ENCODE assay signal across 29 mouse cellular contexts in the genomic region with DNA sequence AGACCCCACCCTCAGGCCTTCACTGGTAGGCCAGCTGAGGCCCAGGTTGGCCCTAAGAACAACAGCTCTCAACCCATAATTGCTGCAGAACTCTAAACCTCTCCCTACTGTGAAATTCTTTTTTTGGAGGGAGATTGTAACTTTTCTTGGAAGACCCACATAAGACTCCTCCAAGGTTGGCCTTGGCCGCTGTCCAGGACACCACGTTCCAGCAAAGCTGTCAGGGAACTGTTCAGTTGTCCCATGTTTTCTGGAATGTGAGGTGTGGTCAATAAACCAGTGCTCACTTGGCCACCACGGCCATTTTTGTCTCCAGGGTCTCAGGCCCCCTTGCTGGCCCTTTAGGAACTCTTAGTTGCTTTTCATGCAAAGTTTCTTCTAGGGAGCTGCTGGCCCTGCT. TPM values are rescaled to one million over a fixed set of nuclear protein-coding genes. Genes with fewer than 3 reads are reported as not detected.
DNase-seq lines count a peak whose midpoint lies in the region; TF ChIP-seq lines count a peak whose summit lies in the region.
"Had no signal": no experiment of that assay in that cellular context is flagged by ENCODE, and none has a peak within 500 bp of the region (broad histone marks: within the 10 kb centered on the region; RNA-seq: fewer than 3 reads in every experiment).

No protein-coding gene starts in this region.

- DNase-seq in gastrocnemius, postnatal 25 days: peak; percentile 18
- no peak for DNase-seq in gastrocnemius, postnatal 4 days (ENCODE audit: low spot score in 2 of 2)
- no peak for DNase-seq in left cerebral cortex, adult 2 months (ENCODE audit: extremely low spot score in 1 of 2, low spot score in 2 of 2)
- DNase-seq in left cerebral cortex, adult 18-20 months (ENCODE audit: low spot score in 2 of 2): no peak
- peak; percentile 22 for DNase-seq in NIH3T3 (ENCODE audit: low read depth)
- peak; percentile 47 for DNase-seq in skeletal muscle tissue, adult 2 months (ENCODE audit: low read depth, low spot score)
- no peak for DNase-seq in right cerebral cortex, postnatal 10 days (ENCODE audit: low spot score in 2 of 2)
- DNase-seq: adrenal gland, postnatal 14 days; cerebellum, adult 11 months; cerebellum, adult 9-10 months; cerebellum, postnatal 36 days; heart, postnatal 4 days; layer of hippocampus, adult 9-11 months; liver, embryonic 13.5 days; right cerebral cortex, postnatal 25 days; spleen, adult 18-20 months; thymus, adult 2 months; thymus, postnatal 4 days had no signal

- H3K27ac ChIP-seq in left cerebral cortex, adult 2 months: peak overlapping the region; percentile 53
- H3K27ac ChIP-seq: embryonic facial prominence, embryonic 12.5 days; forebrain, embryonic 10.5 days; intestine, embryonic 15.5 days; liver, embryonic 13.5 days; midbrain, embryonic 15.5 days; neural tube, embryonic 12.5 days had no signal

- TF ChIP-seq CTCF in left cerebral cortex, adult 2 months (IDR thresholded peaks at IDR 0.05): no peak

- intact Hi-C loops in left cerebral cortex, adult 2 months (cut with DNase I): no loop called here

- no peak overlapping the region for H3K4me3 ChIP-seq in left cerebral cortex, adult 2 months
- H3K4me3 ChIP-seq: embryonic facial prominence, embryonic 12.5 days; forebrain, embryonic 10.5 days; forebrain, embryonic 15.5 days; heart, embryonic 12.5 days; hindbrain, embryonic 15.5 days; intestine, embryonic 15.5 days; liver, embryonic 13.5 days; midbrain, embryonic 15.5 days; neural tube, embryonic 12.5 days had no signal

RNA-seq across cellular contexts. Expression of a gene that starts 9.9 kb away (rescaled TPM):
- total RNA-seq in gastrocnemius, postnatal 25 days (2021): 100 to 1,000 TPM in 1 of 2 experiments, 10 to 100 TPM in 1; 97.5 to 106 TPM
- 100 to 1,000 TPM in 1 of 2 experiments, 10 to 100 TPM in 1; 96.8 to 114 TPM for total RNA-seq in gastrocnemius, postnatal 4 days (2021)
- 100 to 1,000 TPM; 115 to 118 TPM for total RNA-seq in left cerebral cortex, adult 2 months (2021)
- 100 to 1,000 TPM; 106 to 118 TPM for total RNA-seq in left cerebral cortex, adult 18-20 months (2021)

RNA-seq across cellular contexts. Expression of a gene that starts 9.9 kb away (rescaled TPM):
- total RNA-seq in gastrocnemius, postnatal 25 days (2021): 10 to 100 TPM; 12.3 to 13.6 TPM
- total RNA-seq in gastrocnemius, postnatal 4 days (2021): 10 to 100 TPM; 12.6 to 14.7 TPM
- total RNA-seq in left cerebral cortex, adult 2 months (2021): 10 to 100 TPM; 40.6 to 44.3 TPM
- 10 to 100 TPM; 44.2 to 45.6 TPM for total RNA-seq in left cerebral cortex, adult 18-20 months (2021)

RNA-seq across cellular contexts. Expression of a gene that starts 14.3 kb away (rescaled TPM):
- total RNA-seq in gastrocnemius, postnatal 25 days (2021): 10 to 100 TPM; 35.9 to 38.0 TPM
- 10 to 100 TPM; 51.7 to 52.8 TPM for total RNA-seq in gastrocnemius, postnatal 4 days (2021)
- total RNA-seq in left cerebral cortex, adult 2 months (2021): 10 to 100 TPM; 36.8 to 37.6 TPM
- 10 to 100 TPM; 35.3 to 36.7 TPM for total RNA-seq in left cerebral cortex, adult 18-20 months (2021)

RNA-seq across cellular contexts. Expression of a gene that starts 14.3 kb away (rescaled TPM):
- 10 to 100 TPM; 21.4 to 21.7 TPM for total RNA-seq in gastrocnemius, postnatal 25 days (2021)
- total RNA-seq in gastrocnemius, postnatal 4 days (2021): 10 to 100 TPM; 47.1 to 50.2 TPM
- 10 to 100 TPM; 78.1 to 87.4 TPM for total RNA-seq in left cerebral cortex, adult 2 months (2021)
- 10 to 100 TPM; 81.6 to 85.9 TPM for total RNA-seq in left cerebral cortex, adult 18-20 months (2021)

RNA-seq across cellular contexts. Expression of a gene that starts 18.6 kb away (rescaled TPM):
- total RNA-seq in gastrocnemius, postnatal 25 days (2021): not detected
- total RNA-seq in gastrocnemius, postnatal 4 days (2021): not detected
- 1 to 10 TPM in 1 of 2 experiments, under 1 TPM in 1; 0.79 to 1.0 TPM for total RNA-seq in left cerebral cortex, adult 2 months (2021)
- under 1 TPM; 0.49 to 0.93 TPM for total RNA-seq in left cerebral cortex, adult 18-20 months (2021)
- total RNA-seq: adrenal gland, postnatal 14 days; G1E; gastrocnemius, adult 18-20 months; granulocyte monocyte progenitor cell, adult 5-6 weeks; heart, postnatal 4 days had no signal

Comparison
In these comparisons a context has a peak if more than half of its experiments do, and no peak if none do; other contexts are left out.
1. DNase-seq: peak in gastrocnemius, postnatal 25 days (single experiment), NIH3T3 (single experiment) and skeletal muscle tissue, adult 2 months (single experiment); none in gastrocnemius, postnatal 4 days (0 of 2), left cerebral cortex, adult 2 months (0 of 2), left cerebral cortex, adult 18-20 months (0 of 2) and right cerebral cortex, postnatal 10 days (0 of 2).